Mouse (Mus musculus) common myeloid progenitor, adult 5-6 weeks (primary cell): ENCODE measurements around the gene Srrt. TPM values are rescaled to one million over a fixed set of nuclear protein-coding genes. Genes with fewer than 3 reads are reported as not detected.
A peak's percentile ranks its signal among the peaks of the same experiment; 100 is the strongest.

Experiments used
- ATAC-seq: replicated peaks from 2 replicates; pipeline ENCODE4 v1.8.0; 2016; ENCODE audit warnings: low read depth, mild to moderate bottlenecking, moderate TSS enrichment, inconsistent platforms; ENCODE audit not compliant: poor library complexity, severe bottlenecking
- total RNA-seq: library from RNA; stranded (forward); fragments of 200-1000, 187-1606 nt; gene quantifications from 2 replicates; pipeline ENCODE4 v1.2.3, GENCODE M21; 2017

Gene Srrt
- total RNA-seq, 1 experiment from 2014 or later: 373 TPM

GRCm38 (mm10) chr5:137338663-137339289 is 31.3 kb upstream of the Srrt start:
- no peak for ATAC-seq

GRCm38 (mm10) chr5:137338256-137338655 is 30.8 kb upstream of the Srrt start:
- peak; percentile 60 for ATAC-seq

GRCm38 (mm10) chr5:137337190-137337589 is 29.7 kb upstream of the Srrt start:
- ATAC-seq: no peak

GRCm38 (mm10) chr5:137335066-137335465 is 27.6 kb upstream of the Srrt start:
- ATAC-seq: no peak

- no peak for ATAC-seq
Measured at GRCm38 (mm10) chr5:137334317-137334716, 26.8 kb upstream of the Srrt start.

GRCm38 (mm10) chr5:137333512-137334174 is 26.2 kb upstream of the Srrt start, which contains the start of gene Slc12a9:
Slc12a9 (minus strand) TSS chr5:137333597.
- ATAC-seq: peak; percentile 95

GRCm38 (mm10) chr5:137332857-137333511 is 25.5 kb upstream of the Srrt start:
- no peak for ATAC-seq

- no peak for ATAC-seq
Measured at GRCm38 (mm10) chr5:137330910-137331309, 23.4 kb upstream of the Srrt start.

- ATAC-seq: no peak
Measured at GRCm38 (mm10) chr5:137320996-137321395, 13.5 kb upstream of the Srrt start.

- ATAC-seq: no peak
Measured at GRCm38 (mm10) chr5:137318570-137318969, 11.1 kb upstream of the Srrt start.

- no peak; the same call in 1 of the 2 replicates for ATAC-seq
Measured at GRCm38 (mm10) chr5:137317361-137317760, 9.9 kb upstream of the Srrt start.

GRCm38 (mm10) chr5:137315084-137315903 is 7.8 kb upstream of the Srrt start:
- peak; percentile 64 for ATAC-seq

GRCm38 (mm10) chr5:137314193-137315083 is 7.0 kb upstream of the Srrt start, which contains the start of gene Trip6:
Trip6 (minus strand) TSS chr5:137314404.
- ATAC-seq: peak; percentile 45

- no peak; the same call in 1 of the 2 replicates for ATAC-seq
Measured at GRCm38 (mm10) chr5:137313466-137314192, 6.2 kb upstream of the Srrt start.

- no peak for ATAC-seq
Measured at GRCm38 (mm10) chr5:137308356-137308755, 882 bp upstream of the Srrt start.

GRCm38 (mm10) chr5:137306439-137307005 is 952 bp downstream of the Srrt start:
- ATAC-seq: no peak

GRCm38 (mm10) chr5:137305822-137306221 is 1.7 kb downstream of the Srrt start:
- peak; percentile 40 for ATAC-seq

GRCm38 (mm10) chr5:137304816-137305215 is 2.7 kb downstream of the Srrt start:
- ATAC-seq: no peak
